Mouse (Mus musculus): ENCODE results near the gene Tgm1. TPM values are rescaled to one million over a fixed set of nuclear protein-coding genes. Genes with fewer than 3 reads are reported as not detected.

Gene Tgm1
- total RNA-seq, 2 experiments from 2014 or later: 0.29 TPM

DNA sequence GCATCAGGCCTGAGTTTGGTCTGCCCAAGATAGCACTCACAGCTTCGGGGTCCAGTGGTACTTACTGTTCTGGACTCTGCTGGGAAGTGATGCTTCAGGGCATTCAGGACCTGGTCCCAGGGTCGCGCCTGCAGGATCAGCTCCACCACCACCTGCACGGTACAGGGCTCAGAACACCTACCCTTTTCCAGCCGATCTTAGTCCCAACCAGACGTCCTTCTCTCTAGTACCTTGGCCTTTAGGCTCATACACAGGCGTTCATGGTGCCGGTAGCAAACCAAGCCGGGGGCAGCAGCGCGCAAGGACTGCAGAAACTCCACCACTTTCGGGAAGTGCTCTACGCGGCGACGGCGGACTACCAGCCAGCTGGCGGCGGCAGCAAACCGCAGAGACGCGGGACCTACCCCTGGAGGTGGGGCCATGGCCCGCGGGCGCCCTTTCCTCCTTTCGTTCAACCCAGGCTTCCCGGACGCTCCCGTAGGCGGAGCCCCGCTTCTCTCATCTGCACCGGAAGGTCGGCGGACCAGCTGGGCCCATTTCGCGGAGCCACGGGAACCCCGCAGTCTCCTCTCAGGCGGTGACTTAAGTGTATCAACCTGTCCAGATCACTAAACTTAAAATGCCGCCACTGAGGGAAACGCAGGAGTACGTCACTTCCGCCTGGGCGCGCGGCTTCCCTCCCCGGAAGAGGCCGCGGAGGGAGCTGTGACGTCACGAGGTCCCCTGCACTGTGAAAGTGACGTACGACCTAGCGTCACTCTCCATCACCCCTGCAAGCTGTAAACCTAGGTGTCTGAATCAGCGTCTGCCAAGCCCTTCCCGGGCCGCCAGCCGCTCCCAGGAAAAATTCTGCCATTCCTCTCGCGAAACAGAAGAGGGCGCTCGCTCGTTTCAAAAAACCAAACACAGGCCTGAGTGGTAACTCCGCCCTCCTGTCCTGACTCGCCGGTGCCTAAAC, 32.3 kb downstream of the Tgm1 start, which contains the start of gene Tinf2:
Gene Tinf2 (minus strand): TSS at position 661 of the 958 bp plus-strand sequence.
- intact Hi-C loops (cut with DNase I): loop anchor here (1.0 to 2.0 kb wide), 2 partner anchors 39 to 62 kb away; no protein-coding TSS in a partner anchor
- DNase-seq: peak; percentile 92 to 94

DNA sequence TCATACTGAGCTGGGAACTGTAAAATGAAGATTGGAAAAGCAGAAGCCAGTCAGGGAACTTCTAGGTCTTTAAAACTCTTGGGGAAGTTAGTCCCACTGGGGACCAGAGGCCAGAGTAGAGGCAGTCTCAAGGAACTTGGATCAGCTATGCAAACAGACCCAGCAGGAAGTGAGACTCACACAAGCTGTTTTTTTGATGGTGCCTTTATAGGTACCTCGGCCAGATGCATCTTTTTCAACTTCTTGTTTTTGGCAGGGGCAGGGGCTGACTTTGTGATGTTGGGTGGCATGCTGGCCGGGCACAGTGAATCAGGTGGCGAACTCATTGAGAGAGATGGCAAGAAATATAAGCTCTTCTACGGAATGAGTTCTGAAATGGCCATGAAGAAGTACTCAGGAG, 36.1 kb downstream of the Tgm1 start:
- intact Hi-C loops (cut with DNase I): no loop called here
- DNase-seq: no peak

DNA sequence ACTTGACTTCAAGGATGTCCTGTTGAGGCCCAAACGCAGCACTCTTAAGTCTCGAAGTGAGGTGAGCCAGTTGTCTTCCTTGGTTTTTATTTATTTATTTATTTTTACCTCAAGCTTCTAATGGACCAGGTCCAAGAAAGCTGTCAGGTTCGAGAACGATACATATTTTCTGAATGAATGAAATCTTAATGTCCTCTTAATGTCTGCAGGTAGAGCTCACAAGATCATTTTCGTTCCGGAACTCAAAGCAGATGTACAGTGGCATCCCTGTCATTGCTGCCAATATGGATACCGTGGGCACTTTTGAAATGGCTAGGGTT, 41.0 kb downstream of the Tgm1 start:
- intact Hi-C loops (cut with DNase I): loop anchor here (5.0 kb wide), 1 partner anchor 40 kb away; no protein-coding TSS in a partner anchor
- DNase-seq: no peak

DNA sequence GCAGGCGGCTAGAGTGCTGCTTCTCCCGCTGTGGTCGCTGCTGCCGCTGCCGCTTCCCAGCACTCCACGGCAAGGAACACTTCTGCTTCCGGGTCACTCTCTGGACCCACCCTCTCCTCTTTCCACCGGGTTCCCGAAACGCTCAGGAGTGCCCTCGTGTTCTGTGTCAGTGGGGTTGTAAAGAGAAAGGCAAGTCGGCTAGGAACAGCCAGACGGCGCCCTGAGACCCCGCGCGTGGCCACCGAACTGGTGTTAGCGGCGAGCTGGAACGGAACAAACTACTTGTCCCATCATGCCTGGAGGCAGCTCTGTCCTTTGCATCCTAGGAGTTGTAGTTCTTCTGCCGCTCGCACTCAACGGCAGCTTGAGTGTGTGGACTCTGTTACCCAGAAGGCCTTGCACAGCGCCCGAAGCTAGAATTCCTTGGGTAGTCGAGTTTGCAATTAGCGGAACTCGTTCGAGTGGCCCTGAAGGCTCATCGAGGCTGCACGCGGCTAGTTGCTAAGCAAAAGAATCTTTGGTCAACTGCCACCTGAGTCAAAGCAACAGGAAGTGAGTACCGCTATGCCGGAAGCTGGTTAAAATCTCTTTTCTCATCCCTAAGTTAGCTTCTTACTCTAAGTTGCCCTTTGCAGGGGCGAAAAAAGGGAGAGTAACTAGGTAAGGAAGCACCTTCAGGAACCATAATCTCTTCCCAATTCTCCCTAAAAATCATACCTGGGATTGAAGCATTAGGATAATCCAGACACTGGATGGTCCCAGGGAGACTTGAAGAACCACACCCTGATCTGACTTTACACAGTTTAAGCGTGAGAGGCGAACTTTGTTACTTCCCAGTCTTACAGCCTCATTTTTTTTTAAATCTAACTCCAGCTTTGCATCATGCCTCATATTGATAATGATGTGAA, 41.6 kb downstream of the Tgm1 start, which contains the start of the genes Gmpr2 and Nedd8:
Gene Gmpr2 (plus strand): TSS at position 109 of the 908 bp plus-strand sequence.
Gene Nedd8 (minus strand): TSS at position 292 of the 908 bp plus-strand sequence.
- DNase-seq: peak; percentile 82 to 83
- intact Hi-C loops (cut with DNase I): loop anchor here (5.0 kb wide), 1 partner anchor 40 kb away; no protein-coding TSS in a partner anchor

DNA sequence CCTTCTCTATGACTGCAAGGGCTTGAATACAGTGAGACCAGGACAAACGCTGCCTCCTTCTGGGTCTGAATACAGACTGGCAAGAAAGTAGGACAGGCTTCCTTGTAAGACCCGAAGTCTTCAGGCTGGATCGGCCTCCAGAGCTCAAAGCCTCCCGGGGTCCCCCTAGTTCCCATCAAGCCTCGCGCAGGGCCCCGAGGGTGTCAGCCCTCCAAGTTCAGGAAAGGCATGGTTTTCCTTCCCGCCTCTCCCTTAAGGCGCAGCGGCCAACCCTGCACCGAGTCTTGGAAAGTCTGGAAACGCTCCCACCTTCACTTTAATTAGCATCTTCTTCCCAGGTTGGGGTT, 42.3 kb downstream of the Tgm1 start:
- DNase-seq: no peak
- intact Hi-C loops (cut with DNase I): loop anchor here (5.0 kb wide), 1 partner anchor 39 kb away; no protein-coding TSS in a partner anchor

DNA sequence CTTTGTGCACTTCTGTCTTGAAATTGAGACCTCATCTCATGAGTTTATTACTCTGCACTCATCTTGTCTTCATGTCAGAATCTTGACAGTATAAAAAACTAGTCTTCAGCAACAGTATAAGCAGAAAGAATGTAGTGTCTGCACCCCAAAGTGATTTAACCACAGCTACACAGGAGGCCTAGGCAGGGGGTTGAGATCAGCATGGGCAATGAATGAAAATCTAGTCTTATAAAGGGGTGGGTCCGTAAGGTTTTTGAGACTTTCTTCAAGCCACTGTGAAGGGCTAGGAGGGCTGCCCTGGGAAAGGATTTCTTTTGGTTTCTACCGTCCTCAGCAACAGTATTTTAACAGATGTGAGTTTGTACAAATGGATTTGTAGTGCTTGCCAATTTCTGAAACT, 53.1 kb downstream of the Tgm1 start:
- DNase-seq: no peak
- intact Hi-C loops (cut with DNase I): no loop called here

DNA sequence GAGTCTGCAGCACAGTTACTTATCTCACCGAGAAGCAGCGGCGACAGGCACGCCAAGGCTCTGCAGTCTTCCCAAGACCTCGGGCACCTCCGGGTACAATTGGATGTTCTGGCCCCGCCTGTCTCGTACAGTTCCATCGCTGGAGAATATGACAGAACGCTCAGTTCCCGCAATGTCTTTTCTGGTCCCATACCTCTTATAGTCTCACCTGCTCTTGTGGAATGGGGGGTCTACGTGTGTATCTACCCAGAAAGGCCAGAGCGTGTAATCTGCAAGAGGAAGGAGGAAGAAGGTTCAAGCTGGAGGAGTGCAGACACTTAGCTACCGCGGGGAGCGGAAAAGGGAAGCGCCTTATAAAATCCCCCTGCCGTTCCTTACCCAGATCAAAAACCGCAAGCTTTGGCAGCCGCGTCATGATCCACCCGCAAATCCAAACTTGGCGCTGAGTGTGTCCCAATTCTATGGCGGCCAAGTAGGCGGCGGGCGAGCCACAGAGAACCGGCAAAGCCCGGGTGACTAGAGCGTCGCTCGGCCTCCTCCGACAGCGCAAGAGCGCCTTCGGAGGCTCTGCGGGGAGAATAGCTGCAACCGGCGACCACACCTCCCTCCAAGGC, 53.7 kb downstream of the Tgm1 start, which contains the start of gene Mdp1:
Gene Mdp1 (minus strand): TSS at position 549 of the 614 bp plus-strand sequence.
- intact Hi-C loops (cut with DNase I): loop anchor here (2.0 kb wide), 1 partner anchor 15 kb away; no protein-coding TSS in a partner anchor
- peak; percentile 80 to 83 for DNase-seq

DNA sequence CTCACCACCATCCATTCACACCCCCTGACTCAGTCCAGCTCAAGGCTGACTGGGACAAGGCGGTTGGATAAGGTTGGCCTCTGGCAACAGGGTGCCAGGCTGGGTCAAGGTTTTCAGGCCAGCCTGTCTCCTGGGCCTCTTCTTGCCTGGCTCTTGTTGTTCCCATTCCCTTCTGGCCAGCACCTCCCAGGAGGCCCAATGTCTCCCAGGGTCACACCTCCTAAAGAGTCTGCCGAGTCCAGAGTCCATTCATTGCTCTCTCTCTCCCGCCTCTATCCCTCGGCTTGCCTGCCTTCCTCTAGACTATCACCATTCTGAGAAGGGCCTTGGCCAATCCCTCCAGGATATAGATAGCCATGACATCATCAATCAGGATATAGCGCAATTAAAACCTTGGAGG, 55.7 kb downstream of the Tgm1 start:
- intact Hi-C loops (cut with DNase I): loop anchor here (2.0 kb wide), 1 partner anchor 13 kb away; no protein-coding TSS in a partner anchor
- no peak for DNase-seq

DNA sequence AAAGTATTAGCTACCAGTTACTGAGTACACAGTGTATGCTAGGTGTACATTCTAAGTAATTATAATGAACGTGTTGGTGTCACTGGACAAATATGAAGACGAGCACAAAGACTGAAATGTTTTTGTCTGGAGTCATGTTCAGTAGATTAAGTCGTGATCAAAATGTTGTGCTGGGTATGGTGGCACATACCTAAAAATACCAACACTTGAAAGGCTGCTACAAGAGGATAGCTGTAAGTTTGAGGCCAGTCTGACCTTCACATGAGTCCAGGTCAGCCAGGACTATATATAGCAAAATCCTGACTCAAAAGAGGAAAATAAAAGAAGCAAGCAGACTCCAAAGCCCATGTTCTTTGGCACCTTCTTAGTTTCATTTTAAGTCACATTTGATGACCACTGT, 56.8 kb downstream of the Tgm1 start:
- no peak for DNase-seq
- intact Hi-C loops (cut with DNase I): no loop called here

DNA sequence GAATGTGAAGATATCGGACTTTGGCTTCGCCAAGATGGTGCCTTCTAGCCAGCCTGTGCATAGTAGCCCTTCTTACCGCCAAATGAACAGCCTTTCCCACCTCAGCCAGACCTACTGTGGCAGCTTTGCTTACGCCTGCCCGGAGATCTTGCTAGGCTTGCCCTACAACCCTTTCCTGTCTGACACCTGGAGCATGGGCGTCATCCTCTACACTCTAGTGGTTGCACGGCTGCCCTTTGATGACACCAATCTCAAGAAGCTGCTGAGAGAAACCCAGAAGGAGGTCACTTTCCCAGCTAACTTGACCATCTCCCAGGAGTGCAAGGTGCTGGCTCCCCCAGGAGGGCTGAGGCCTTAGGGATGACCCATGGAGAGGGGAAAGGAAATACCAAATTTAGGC, 62.2 kb downstream of the Tgm1 start:
- DNase-seq: no peak
- intact Hi-C loops (cut with DNase I): no loop called here

Other genes starting within 250 kb of the Tgm1 start
- 100 to 1,000 TPM; 129 to 134 TPM for gene Dhrs4, start 235.2 kb downstream of the Tgm1 start, total RNA-seq (2021)
- gene Carmil3, start 223.3 kb downstream of the Tgm1 start, total RNA-seq (2021): 1 to 10 TPM; 2.5 to 5.5 TPM
- not detected for gene Cpne6, start 203.5 kb downstream of the Tgm1 start, total RNA-seq (2021)
- gene Nrl, start 188.9 kb downstream of the Tgm1 start, total RNA-seq (2021): not detected
- gene Pck2, start 173.7 kb downstream of the Tgm1 start, total RNA-seq (2021): 10 to 100 TPM; 17.7 to 23.0 TPM
- gene Dcaf11, start 153.9 kb downstream of the Tgm1 start, total RNA-seq (2021): 100 to 1,000 TPM; 112 to 118 TPM
- under 1 TPM in 1 of 2 experiments, not detected in 1; 0.69 TPM for gene A730061H03Rik, start 153.5 kb downstream of the Tgm1 start, total RNA-seq (2021)
- 100 to 1,000 TPM; 204 to 226 TPM for gene Fitm1, start 138.3 kb downstream of the Tgm1 start, total RNA-seq (2021)
- 100 to 1,000 TPM; 218 to 238 TPM for gene Psme1, start 135.8 kb downstream of the Tgm1 start, total RNA-seq (2021)
- 10 to 100 TPM; 39.9 to 45.0 TPM for gene Emc9, start 128.6 kb downstream of the Tgm1 start, total RNA-seq (2021)
- 100 to 1,000 TPM in 1 of 2 experiments, 10 to 100 TPM in 1; 90.7 to 132 TPM for gene Psme2, start 122.8 kb downstream of the Tgm1 start, total RNA-seq (2021)
- gene Rnf31, start 122.2 kb downstream of the Tgm1 start, total RNA-seq (2021): 10 to 100 TPM; 21.8 to 26.1 TPM
- gene Irf9, start 110.4 kb downstream of the Tgm1 start, total RNA-seq (2021): 1 to 10 TPM; 9.2 to 9.3 TPM
- gene Rec8, start 95.9 kb downstream of the Tgm1 start, total RNA-seq (2021): 1 to 10 TPM in 1 of 2 experiments, under 1 TPM in 1; 0.72 to 1.2 TPM
- gene Ipo4, start 78.0 kb downstream of the Tgm1 start, total RNA-seq (2021): 10 to 100 TPM; 41.4 to 49.9 TPM
- 1 to 10 TPM; 2.2 to 2.9 TPM for gene Gm49378, start 76.0 kb downstream of the Tgm1 start, total RNA-seq (2021)
- gene Tm9sf1, start 70.1 kb downstream of the Tgm1 start, total RNA-seq (2021): 10 to 100 TPM; 45.3 to 45.4 TPM
- under 1 TPM; 0.53 to 0.76 TPM for gene Tssk4, start 63.7 kb downstream of the Tgm1 start, total RNA-seq (2021)
- 10 to 100 TPM; 52.4 to 55.9 TPM for gene Mdp1, start 53.4 kb downstream of the Tgm1 start, total RNA-seq (2021)
- gene Gmpr2, start 42.0 kb downstream of the Tgm1 start, total RNA-seq (2021): 10 to 100 TPM; 12.8 to 14.1 TPM
- 100 to 1,000 TPM; 254 to 257 TPM for gene Nedd8, start 41.8 kb downstream of the Tgm1 start, total RNA-seq (2021)
- gene Tinf2, start 32.1 kb downstream of the Tgm1 start, total RNA-seq (2021): 10 to 100 TPM; 10.5 to 10.8 TPM
- 10 to 100 TPM; 11.4 to 13.7 TPM for gene Rabggta, start 8.3 kb upstream of the Tgm1 start, total RNA-seq (2021)
- gene Dhrs1, start 31.8 kb upstream of the Tgm1 start, total RNA-seq (2021): 10 to 100 TPM; 54.6 to 56.2 TPM
- 10 to 100 TPM; 11.2 to 11.4 TPM for gene Nop9, start 31.8 kb upstream of the Tgm1 start, total RNA-seq (2021)
- gene Cideb, start 44.5 kb upstream of the Tgm1 start, total RNA-seq (2021): 1 to 10 TPM in 1 of 2 experiments, under 1 TPM in 1; 1.00 to 1.0 TPM
- gene Ltb4r2, start 47.5 kb upstream of the Tgm1 start, total RNA-seq (2021): under 1 TPM; 0.12 to 0.17 TPM
- under 1 TPM; 0.37 to 0.60 TPM for gene Ltb4r1, start 52.0 kb upstream of the Tgm1 start, total RNA-seq (2021)
- gene Adcy4, start 70.2 kb upstream of the Tgm1 start, total RNA-seq (2021): 10 to 100 TPM; 19.8 to 21.1 TPM
- 1 to 10 TPM; 4.4 to 6.1 TPM for gene Ripk3, start 74.9 kb upstream of the Tgm1 start, total RNA-seq (2021)
- gene Nfatc4, start 109.2 kb upstream of the Tgm1 start, total RNA-seq (2021): 1 to 10 TPM; 7.0 to 9.2 TPM
- 10 to 100 TPM; 13.6 to 15.8 TPM for gene Nynrin, start 140.1 kb upstream of the Tgm1 start, total RNA-seq (2021)
- under 1 TPM; 0.10 TPM for gene Cbln3, start 170.5 kb upstream of the Tgm1 start, total RNA-seq (2021)
- 10 to 100 TPM; 13.4 to 14.3 TPM for gene Khnyn, start 171.0 kb upstream of the Tgm1 start, total RNA-seq (2021)
- 10 to 100 TPM; 71.5 to 78.4 TPM for gene Sdr39u1, start 186.4 kb upstream of the Tgm1 start, total RNA-seq (2021)
- gene Cma1, start 230.7 kb upstream of the Tgm1 start, total RNA-seq (2021): 1 to 10 TPM; 4.4 to 5.1 TPM
- not detected for gene Cma2, start 237.1 kb upstream of the Tgm1 start, total RNA-seq (2021)

All from heart, postnatal 14 days (tissue).